Mouse (Mus musculus) testis, adult 2 months (tissue): Measurements from ENCODE around the gene E130309D02Rik.

Experiments used
- CTCF ChIP-seq: fragments of 200-500 bp; IDR thresholded peaks from 2 replicates; pipeline ENCODE4 v1.5.1; 2012; ENCODE audit warnings: low read depth, mild to moderate bottlenecking, inconsistent platforms, low read length, moderate library complexity; ENCODE audit not compliant: control insufficient read depth, insufficient read depth, insufficient replicate concordance
- POLR2A ChIP-seq: fragments of 200-500 bp; IDR thresholded peaks from 2 replicates; pipeline ENCODE4 v1.6.1; 2012; ENCODE audit warnings: low read depth, mild to moderate bottlenecking, inconsistent platforms, low read length, moderate library complexity; ENCODE audit not compliant: control insufficient read depth

GRCm38 (mm10) chr5:143295330-143295729 is 19.8 kb downstream of the E130309D02Rik start:
- TF ChIP-seq CTCF, result no peak
- TF ChIP-seq POLR2A, result no peak
